Mouse (Mus musculus): ENCODE measurements around the gene S1pr3.

GRCm38 (mm10) chr13:51400186-51400719 lies 8.2 kb upstream of the S1pr3 start:
- TF ChIP-seq CTCF (IDR thresholded peaks at IDR 0.05; ENCODE audit: low read depth) (no peak), EP300 (IDR thresholded peaks at IDR 0.05; ENCODE audit: low read depth) (no peak)
